Mouse (Mus musculus): ENCODE data around the gene Inpp5k.

The Inpp5k gene

GRCm38 (mm10) chr11:75654471-75655390, 23.9 kb downstream of the Inpp5k start:
- DNase-seq (ENCODE audit: low spot score) = no peak

GRCm38 (mm10) chr11:75655621-75656545, 25.1 kb downstream of the Inpp5k start:
- peak; percentile 46 for DNase-seq (ENCODE audit: low spot score)

GRCm38 (mm10) chr11:75656621-75657590, 26.1 kb downstream of the Inpp5k start:
- no peak for DNase-seq (ENCODE audit: low spot score)

GRCm38 (mm10) chr11:75657841-75658240, 27.1 kb downstream of the Inpp5k start:
- no peak for DNase-seq (ENCODE audit: low spot score)

- DNase-seq (ENCODE audit: low spot score) = no peak
These were observed 27.5 kb downstream of the Inpp5k start for GRCm38 (mm10) chr11:75658311-75658710.

GRCm38 (mm10) chr11:75658996-75659750, 28.4 kb downstream of the Inpp5k start:
- no peak for DNase-seq (ENCODE audit: low spot score)

- DNase-seq (ENCODE audit: low spot score) = no peak
These were observed 29.3 kb downstream of the Inpp5k start for GRCm38 (mm10) chr11:75660081-75660590.

- DNase-seq (ENCODE audit: low spot score) = no peak
These were observed 30.4 kb downstream of the Inpp5k start for GRCm38 (mm10) chr11:75660941-75661800.

- DNase-seq (ENCODE audit: low spot score) = no peak
These were observed 31.3 kb downstream of the Inpp5k start for GRCm38 (mm10) chr11:75662131-75662530.

GRCm38 (mm10) chr11:75666296-75666695, 35.5 kb downstream of the Inpp5k start:
- DNase-seq (ENCODE audit: low spot score) = no peak

- DNase-seq (ENCODE audit: low spot score) = no peak
These were observed 37.8 kb downstream of the Inpp5k start for GRCm38 (mm10) chr11:75668621-75669020.

- no peak for DNase-seq (ENCODE audit: low spot score)
These were observed 38.5 kb downstream of the Inpp5k start for GRCm38 (mm10) chr11:75669176-75669852.

GRCm38 (mm10) chr11:75669853-75670200, 39.0 kb downstream of the Inpp5k start:
- DNase-seq (ENCODE audit: low spot score) = no peak

GRCm38 (mm10) chr11:75671426-75672180, 40.8 kb downstream of the Inpp5k start:
- DNase-seq (ENCODE audit: low spot score) = no peak

GRCm38 (mm10) chr11:75673411-75673810, 42.6 kb downstream of the Inpp5k start:
- no peak for DNase-seq (ENCODE audit: low spot score)

- no peak for DNase-seq (ENCODE audit: low spot score)
These were observed 44.1 kb downstream of the Inpp5k start for GRCm38 (mm10) chr11:75674875-75675274.

- DNase-seq (ENCODE audit: low spot score) = no peak
These were observed 47.3 kb downstream of the Inpp5k start for GRCm38 (mm10) chr11:75677881-75678746.

Measured in urinary bladder, postnatal 10 days (tissue).